Mouse (Mus musculus): Measurements from ENCODE around the gene Cdh22.

The Cdh22 gene

DNA sequence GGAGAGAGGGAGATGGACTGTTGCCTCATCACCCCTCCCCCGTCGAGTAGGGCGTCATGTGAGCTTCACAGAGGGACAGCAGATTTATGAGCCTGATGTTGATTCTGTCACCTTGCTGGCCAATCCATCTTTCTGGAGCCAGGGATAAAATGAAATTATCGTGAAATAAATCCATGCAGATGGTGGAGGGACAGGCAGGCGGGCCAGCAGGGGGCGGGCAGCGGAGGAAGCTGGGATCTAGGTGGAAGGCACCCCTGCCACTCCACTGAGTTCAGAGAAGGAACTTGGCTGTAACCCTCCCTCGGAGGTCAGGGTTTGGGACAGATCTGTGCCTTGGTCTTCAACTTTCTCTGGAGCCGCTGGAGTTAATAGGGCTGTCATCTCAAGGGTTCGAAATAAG lies 156.0 kb downstream of the Cdh22 start:
- DNase-seq = peak in 1 of 2 experiments; percentile 21

DNA sequence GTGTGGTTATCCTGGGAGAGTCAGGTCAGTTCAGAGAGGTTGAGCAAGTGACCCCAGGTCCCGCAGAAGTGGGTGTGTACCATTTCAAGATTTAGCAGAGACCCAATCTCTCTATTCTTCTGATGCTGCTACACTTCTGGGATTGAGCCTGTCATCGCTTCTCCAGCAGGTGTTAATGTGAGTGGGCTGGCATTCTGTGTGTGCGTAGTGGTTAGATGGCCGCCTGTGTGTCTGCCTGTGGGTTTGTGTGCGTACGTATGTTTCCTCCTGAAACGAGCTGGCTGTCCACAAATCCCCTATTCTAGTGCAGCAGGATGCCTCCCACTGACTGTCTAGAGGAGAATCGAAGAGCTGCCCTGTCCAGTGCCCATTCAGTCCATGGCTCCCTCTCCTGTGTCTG lies 156.6 kb downstream of the Cdh22 start:
- no peak for DNase-seq

DNA sequence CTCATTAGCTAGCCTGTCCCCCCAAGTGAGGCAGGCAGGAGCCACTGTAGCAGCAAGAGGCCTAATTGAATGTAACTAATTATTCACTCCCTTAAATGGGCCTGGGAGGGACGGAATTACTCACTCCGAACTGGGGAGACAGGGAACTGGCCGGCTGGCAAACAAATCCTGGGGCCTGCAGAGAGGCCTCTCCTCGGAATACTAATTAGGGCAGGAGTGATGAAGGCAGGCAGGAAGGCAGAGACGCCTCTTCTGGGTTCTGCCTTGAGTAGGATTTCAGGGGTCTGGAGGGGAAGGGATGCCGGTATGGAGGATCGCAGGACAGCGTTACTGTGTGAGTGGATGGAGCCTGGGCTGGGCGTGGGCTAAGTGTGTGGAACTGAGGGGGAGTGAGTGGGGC lies 157.6 kb downstream of the Cdh22 start:
- no peak for DNase-seq

GRCm38 (mm10) chr2:165074937-165075336 lies 159.7 kb downstream of the Cdh22 start:
- peak; percentile 85 to 88 for DNase-seq

DNA sequence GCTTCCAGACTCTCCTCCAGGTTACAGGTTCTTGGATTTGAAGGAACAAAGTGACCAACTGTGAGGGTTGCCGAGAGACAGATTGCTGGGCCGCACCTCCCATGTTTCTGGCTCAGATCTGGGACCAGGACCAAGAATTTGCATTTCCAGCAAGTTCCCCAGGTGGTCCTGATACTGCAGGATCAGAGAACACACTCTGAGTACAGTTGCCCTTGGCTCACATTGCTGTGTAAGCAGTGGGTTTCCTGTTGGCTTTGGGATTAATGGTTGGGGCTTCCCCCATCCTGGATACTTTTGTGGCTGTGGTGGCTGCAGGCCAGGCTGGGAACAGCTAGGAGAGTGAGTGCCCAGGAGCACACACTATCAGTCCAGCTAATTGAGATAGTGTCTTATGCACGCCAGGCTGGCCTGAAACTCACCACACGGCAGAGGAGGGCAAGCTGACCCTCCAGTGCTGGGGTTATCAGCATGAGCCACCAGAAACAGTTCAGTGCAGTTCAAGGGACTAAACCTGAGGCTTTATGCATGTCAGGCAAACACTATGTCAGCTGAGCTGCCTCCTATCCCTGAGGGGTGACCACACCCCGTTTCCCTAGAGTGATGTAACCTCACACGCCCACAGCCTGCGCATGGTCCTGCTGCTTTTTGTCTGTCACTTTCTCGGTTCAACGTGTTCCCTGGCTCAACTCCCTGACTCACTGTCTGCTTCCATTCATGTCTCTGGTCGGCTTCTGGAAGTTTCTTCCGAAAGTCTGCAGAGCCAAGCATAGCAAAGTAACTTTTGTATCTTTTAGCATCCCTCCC lies 160.4 kb downstream of the Cdh22 start:
- DNase-seq = peak; percentile 17

GRCm38 (mm10) chr2:165073381-165073781 lies 161.3 kb downstream of the Cdh22 start:
- DNase-seq = no peak

DNA sequence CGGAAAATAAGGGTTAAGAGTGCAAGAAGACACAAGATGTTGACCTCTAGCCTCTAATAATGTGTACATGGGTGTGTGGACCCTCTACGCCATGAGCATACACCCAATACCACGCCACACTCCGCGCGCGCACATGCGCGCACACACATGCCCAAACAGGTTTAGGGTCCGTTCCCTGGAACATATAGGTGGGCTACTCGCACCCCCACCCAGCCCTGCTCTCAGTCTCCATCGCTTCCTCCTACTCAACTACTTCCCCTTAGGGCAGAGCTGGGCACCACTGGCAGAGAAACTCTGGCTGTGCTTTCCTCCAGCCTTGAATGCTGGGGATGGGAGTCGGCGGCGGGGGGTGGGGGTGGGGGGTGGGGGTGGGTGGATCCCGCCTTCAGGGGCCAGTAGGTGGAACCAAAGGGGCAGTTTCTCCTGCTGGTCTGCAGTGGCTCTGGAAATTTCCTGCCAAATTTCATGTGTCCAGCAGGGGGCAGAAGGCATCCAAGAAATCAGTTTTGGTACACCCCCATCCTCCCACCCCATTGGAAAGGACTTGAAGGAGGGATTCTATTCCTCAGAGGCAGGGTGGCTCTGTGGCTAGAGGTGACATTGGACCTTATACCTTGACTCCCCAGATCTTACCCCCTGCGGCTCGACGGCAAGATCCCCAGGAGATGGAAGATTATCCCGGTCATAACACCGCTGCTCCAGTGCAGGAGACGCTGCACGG lies 164.4 kb downstream of the Cdh22 start:
- peak; percentile 63 to 70 for DNase-seq

DNA sequence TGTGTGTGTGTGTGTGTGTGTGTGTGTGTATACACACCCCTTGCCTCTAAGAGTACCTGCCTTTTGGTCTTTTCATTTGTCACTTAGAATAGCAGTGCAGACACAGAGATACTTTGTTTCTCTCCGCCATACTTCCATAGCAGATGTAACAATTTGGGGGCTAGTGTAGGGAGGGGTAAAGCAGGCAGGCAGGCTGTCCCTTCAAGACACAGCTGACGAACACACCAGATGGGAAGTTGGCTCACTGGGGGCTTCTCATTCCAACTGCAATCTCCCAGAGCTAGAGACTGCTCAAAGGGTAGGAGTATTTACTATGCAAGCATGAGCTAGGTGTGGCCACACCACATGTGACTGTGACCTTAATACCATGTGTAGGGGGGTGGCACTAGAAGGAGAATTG lies 165.8 kb downstream of the Cdh22 start:
- no peak for DNase-seq

- DNase-seq = no peak
Observed at GRCm38 (mm10) chr2:165064489-165064888, 170.2 kb downstream of the Cdh22 start.

DNA sequence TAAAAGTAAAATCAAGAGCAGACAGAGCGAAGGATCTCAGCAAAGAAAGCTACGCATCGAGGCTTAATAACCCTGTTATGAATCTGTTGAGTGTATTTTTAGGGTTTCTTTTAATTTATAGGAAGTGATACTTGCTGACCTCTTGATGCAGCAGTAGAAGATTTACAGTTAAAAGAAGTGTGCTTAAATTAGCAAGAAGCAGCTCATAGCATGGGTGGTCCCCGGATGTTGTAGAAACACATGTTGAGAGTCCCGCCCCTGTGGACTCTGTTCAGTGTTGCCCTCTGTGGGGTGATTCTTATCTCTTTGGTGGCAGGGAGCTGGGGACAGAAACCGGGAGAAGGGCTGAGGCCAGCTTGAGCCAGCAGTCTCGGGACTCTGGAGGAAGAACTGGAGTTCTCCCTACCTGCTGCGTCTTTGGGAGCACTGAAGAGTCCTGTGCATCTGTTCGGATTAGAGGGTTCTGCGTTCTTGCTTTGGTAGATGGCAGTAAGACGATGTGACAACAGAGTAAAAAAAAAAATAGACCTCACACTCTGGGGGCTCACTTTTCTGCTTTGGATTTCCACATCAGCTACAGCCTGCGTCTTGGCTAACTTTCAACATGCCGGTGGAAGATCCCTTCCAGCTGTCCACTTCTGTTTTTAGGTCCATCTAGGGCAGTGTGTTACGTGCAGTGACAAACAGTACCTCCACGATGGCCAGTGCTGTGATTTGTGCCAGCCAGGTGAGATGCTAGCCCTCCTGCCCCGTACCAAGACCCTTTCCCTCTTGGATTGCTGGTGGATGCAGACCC lies 172.8 kb downstream of the Cdh22 start:
- DNase-seq = peak; percentile 61 to 69

Data from B cell, adult 2 months (primary cell).